Mouse (Mus musculus) MEL (cell line): ENCODE results near the gene Tmod1.

ENCODE experiments used
- CHD1 ChIP-seq: IDR thresholded peaks from 2 replicates; pipeline ENCODE4 v1.6.1; 2012; ENCODE audit warnings: low read depth, mild to moderate bottlenecking, inconsistent platforms, low read length, improper control_type of control experiment
- CTCF ChIP-seq, 3 experiments: IDR thresholded peaks in 2 of 3; conservative IDR thresholded peaks in 1 of 3; 2 replicates each; pipeline ENCODE4 v1.5.1; 2011 to 2012; ENCODE audit warnings: low read length in 3 of 3, low read depth in 2 of 3, mild to moderate bottlenecking in 2 of 3, improper control_type of control experiment in 1 of 3, inconsistent platforms in 1 of 3, mixed read lengths in 1 of 3, moderate library complexity in 1 of 3; ENCODE audit not compliant: control insufficient read depth in 1 of 3, insufficient read depth in 1 of 3, poor library complexity in 1 of 3, severe bottlenecking in 1 of 3
- POLR2A ChIP-seq, 2 experiments: IDR thresholded peaks; 2 replicates each; pipeline ENCODE4 v1.6.1; 2011 to 2012; ENCODE audit warnings: low read length in 2 of 2, mild to moderate bottlenecking in 2 of 2, control low read depth in 1 of 2, improper control_type of control experiment in 1 of 2, low read depth in 1 of 2, moderate library complexity in 1 of 2; ENCODE audit not compliant: control insufficient read depth in 1 of 2, insufficient read depth in 1 of 2, poor library complexity in 1 of 2
- POLR2AphosphoS5 ChIP-seq: IDR thresholded peaks from 2 replicates; pipeline ENCODE4 v1.6.1; 2012; ENCODE audit warnings: low read depth, borderline replicate concordance, mild to moderate bottlenecking, inconsistent platforms, low read length, moderate library complexity, mixed read lengths
- ZKSCAN1 ChIP-seq: IDR thresholded peaks from 2 replicates; pipeline ENCODE4 v1.6.1; 2012; ENCODE audit warnings: low read depth, mild to moderate bottlenecking, inconsistent platforms, low read length, improper control_type of control experiment, moderate library complexity

DNA sequence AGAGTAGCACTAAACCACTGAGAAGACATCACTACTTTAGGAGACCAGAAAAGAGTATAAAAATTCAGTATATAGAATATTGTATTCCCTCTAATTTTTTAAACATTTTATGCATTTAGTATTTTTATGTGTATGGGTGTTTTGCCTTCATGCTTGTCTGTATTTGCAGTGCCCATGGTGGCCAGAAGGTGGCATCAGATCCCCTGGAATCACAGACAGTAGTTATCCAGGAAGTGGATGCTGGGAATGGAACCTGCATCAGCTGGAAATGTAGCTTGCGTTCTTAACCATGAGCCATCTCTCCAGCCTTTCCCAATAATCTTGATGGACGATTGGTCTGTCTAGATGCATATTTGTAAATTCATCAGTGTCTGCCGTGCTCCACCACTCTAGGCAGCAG, 91.5 kb downstream of the Tmod1 start:
- TF ChIP-seq POLR2A (IDR thresholded peaks at IDR 0.05; ENCODE audit: control insufficient read depth in 1 of 2, insufficient read depth in 1 of 2, low read depth in 1 of 2, low read length in 2 of 2, poor library complexity in 1 of 2) (no peak), CHD1 (no peak), POLR2AphosphoS5 (no peak), CTCF (IDR thresholded peaks at IDR 0.05 in 2 of 3, conservative IDR thresholded peaks at IDR 0.05 in 1 of 3; ENCODE audit: control insufficient read depth in 1 of 3, insufficient read depth in 1 of 3, low read depth in 2 of 3, low read length in 3 of 3, poor library complexity in 1 of 3, severe bottlenecking in 1 of 3) (peak; percentile 79 to 84 (median 79)), ZKSCAN1 (no peak)
